Mouse (Mus musculus): ENCODE measurements around the gene 1700113H08Rik.

DNA sequence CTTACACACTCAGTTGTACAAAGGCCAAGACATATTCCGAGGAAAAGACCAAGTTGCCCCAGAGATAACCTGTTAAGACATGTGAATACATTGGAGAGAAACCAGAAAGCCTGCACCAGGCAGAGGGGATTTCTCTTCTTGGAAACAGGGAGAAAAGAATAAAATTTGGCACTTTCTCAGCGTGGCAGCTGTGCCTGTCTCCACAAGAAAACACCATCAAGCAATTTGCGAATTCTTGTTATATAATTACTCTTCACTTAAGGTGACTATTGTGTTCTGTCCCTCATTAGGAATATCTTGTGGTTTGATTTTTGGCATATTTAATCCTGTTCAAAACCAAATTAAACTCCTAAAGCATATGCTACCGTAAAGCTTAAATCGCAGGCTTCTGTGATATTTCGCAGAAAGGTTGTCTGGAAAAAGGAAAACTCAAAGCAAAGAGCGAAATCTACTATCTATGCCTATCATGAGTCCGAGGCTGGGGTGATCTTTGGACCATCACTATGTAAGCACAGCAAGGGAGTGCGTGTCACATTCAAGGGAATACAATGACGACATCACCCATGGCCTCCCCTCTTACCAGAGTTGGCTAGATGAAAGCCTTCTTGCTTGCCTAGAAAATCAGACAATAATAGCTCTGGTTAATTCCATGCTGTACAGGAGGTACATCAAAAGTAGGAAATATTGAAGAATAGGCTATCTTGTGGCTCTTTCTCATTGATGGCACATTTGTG lies 51.4 kb downstream of the 1700113H08Rik start:
- TF ChIP-seq POLR2A (IDR thresholded peaks at IDR 0.05; ENCODE audit: low read depth, low read length) (no peak), CTCF (IDR thresholded peaks at IDR 0.05; ENCODE audit: extremely low read depth, insufficient read depth, insufficient read length, insufficient replicate concordance) (no peak)

All from spleen, adult 2 months (tissue).